Mouse (Mus musculus): ENCODE measurements around the gene Ushbp1.

GRCm38 (mm10) chr8:71376423-71377030 lies 19.1 kb downstream of the Ushbp1 start:
- no peak for TF ChIP-seq CTCF (IDR thresholded peaks at IDR 0.05; ENCODE audit: low read depth)
- TF ChIP-seq EP300 (IDR thresholded peaks at IDR 0.05; ENCODE audit: low read depth) = no peak

All from liver, embryonic 14.5 days (tissue).